Mouse (Mus musculus): ENCODE measurements around the gene Id2. TPM values are rescaled to one million over a fixed set of nuclear protein-coding genes. Genes with fewer than 3 reads are reported as not detected.

Id2 gene
- total RNA-seq, 2 experiments from 2014 or later, result 91.6 to 124 TPM

DNA sequence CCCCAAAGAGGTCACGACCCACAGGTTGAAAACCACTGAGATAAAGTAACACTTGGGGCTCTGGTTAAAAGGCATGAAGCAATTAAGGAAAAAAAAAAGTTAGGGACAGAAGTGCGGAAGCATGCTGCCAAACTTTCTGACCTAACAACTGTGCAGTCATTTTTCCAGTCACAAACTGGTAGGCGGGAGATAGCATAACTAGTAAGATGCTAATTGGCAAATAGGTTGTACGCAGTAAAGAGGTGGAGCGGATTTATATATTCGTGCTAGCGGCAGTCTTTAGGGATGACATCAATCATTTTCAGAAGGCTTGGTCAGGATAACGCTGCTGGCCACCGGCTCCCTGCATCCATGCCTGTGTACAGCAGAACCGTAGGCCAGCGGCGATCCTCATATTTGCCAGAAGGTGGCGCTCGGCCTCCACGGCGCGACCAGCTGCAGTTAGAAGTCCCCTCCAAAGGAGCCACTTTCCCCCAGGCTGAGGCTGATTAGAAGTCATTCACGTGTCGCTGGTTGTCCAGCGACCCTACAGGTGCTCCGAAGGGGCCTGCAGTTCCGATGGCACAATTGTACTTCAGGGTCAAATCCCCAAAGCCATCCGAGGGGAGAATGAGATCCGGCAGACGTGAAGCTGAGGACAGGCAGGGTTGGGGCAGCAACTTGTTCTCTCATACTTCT lies 4.8 kb downstream of the Id2 start:
- peak; percentile 89 to 93 for DNase-seq (ENCODE audit: extremely low spot score in 1 of 2, low spot score in 1 of 2)

DNA sequence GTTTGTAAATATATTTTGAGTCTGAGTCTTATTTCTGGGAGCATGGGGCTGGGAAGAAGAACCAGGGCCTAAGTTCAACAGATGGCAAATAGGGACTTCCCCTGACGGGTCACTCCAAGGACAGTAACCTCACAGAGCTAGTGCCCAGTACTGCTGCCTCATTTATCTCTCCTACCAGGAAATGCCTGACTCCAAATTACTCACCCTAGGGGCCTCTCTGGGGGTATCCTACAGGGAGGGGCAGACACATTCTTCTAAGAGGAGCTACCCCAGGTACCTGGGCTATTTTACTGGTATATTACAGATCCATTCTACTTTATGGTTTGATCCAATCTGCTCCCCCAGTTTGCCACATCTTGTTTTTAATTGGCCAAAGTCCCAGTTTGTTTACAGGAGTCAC lies 7.5 kb downstream of the Id2 start:
- no peak for DNase-seq (ENCODE audit: extremely low spot score in 1 of 2, low spot score in 1 of 2)

DNA sequence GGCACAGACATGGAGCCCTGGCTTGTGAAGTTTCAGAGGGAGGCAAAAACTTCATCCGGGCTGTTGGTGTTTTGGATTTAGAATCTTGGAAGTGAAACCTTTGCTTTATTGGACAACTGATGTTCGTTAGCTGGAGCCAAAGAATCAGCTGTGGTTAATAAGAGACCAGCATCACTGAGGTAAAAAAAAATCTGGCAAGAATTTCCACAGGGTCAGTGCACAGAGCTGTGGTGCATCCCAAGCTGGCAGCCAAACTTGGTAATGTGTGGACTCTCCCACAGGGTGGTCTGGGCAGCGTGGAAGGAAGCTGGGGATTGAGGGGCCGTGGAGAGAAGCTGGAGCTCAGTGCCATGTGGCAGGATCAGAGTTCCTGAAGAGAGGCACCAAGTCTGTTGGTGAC lies 10.0 kb downstream of the Id2 start:
- no peak for DNase-seq (ENCODE audit: extremely low spot score in 1 of 2, low spot score in 1 of 2)

DNA sequence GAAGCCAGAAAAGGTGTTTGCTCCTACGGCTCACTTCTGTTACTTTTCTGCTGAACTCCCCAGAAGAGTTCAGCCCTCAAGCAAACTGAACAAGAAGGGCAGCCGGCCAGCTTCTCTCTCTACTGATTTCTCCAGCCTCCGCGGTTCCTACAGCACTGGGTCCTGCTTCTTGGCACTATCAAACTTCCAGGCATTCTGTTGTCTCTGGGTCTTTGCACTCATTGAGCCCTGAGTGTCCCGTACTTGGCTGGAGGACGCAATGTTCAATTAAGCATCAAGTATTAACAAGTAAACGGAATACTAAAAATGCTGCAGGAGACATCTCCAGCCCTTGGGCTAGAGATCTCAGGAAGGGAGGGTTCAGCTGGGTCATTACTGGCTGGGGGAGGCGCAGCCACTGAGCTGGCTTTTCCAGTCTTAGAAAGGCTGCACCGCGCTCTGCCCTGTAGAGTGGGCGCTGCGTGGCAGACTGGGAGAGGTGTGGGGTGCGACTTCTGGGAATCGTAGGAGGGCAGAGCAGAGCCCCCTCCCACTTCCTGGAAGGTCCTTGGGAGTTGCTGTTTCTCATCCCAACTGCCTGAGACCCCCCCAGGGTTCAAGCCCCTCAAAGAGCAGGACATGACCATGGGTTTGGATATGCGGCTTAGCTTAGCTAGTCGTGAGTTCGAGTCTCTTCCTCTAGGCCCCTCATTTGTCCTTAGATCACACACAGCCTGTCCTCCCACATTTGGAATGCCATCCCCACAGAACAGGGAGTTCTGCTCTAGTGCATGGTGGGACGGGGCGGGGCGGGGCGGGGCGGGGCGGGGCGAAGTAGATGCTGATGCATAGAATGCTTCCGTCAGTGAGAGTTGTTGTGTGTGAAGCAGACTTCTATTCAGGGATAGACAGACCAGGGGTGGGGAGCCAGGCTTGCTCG lies 13.4 kb downstream of the Id2 start:
- DNase-seq (ENCODE audit: extremely low spot score in 1 of 2, low spot score in 1 of 2), result no peak

DNA sequence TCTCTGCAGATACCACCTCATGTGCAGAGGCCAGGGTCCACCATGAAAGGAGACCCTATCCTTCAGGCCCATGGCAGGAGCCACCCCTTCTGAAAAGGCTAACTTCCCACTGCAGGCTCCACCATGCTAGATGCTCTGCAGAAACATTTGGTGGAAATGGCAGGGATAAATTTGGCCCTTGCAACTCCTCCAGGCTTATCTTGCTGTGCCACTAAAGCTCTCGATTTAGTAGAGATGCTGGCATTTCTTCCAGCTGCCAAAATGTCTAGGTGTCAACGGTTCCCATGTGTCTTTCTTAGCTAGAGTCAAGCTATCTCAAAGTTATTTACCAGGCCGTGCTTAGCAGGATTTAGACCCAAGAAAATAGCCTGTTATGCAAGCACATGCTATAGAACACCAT lies 22.6 kb downstream of the Id2 start:
- no peak for DNase-seq (ENCODE audit: extremely low spot score in 1 of 2, low spot score in 1 of 2)

DNA sequence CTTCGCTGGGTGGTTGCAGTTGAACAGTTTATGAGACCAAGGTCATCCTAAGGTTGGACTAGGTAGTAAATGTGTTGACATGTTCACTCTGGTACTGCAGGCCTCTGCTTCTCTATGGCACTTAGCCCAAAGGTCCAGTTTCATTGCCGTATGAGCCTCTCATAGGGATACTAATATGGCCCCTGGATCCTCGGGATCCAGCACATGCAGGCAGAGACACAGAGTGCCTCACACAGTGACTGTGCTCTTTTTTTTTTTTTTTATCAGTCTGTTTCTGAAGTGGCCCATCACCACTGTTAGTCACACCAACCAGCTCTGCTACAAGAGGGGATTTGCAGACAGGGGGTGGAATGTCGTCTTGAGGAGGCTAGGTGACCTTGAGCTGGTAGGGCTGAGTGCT lies 23.6 kb downstream of the Id2 start:
- DNase-seq (ENCODE audit: extremely low spot score in 1 of 2, low spot score in 1 of 2), result no peak

DNA sequence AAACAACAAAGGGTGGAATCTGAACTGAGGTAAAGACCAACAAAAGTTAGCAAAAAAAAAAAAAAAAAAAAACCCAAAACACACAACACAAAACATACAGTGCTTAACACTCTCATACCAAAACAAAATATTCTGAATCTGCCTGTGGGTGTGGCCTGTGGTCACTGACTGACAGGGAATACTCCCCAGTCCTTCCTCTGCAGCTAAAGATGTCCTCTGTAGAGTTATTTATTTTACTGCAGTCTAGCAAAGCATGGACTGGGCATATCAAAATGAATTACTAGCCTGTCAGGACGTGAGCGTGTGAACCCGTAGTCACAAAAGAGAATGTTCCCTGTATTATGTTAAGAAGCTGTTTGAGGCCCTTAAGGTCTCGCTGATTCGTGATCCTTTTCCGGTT lies 34.7 kb downstream of the Id2 start:
- DNase-seq (ENCODE audit: extremely low spot score in 1 of 2, low spot score in 1 of 2), result no peak

DNA sequence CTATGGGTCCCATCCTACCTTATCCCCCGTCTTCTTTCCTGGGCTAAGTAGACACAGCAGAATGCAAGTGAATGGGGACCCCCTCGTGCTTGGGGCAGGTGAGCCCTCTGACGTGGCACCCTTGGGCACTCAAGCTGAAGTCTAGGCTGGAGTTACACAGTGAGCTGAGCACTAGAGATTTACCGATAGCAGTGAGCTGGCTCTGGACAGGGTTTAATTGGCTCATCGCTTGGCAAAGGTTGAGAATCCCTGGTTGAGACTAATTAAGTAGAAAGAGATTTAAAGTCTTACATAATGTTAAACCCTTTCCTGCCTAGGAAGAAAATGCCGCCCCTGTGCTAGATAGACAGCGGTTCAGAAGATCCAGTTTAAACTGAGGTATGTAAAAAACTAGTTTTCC lies 36.0 kb downstream of the Id2 start:
- no peak for DNase-seq (ENCODE audit: extremely low spot score in 1 of 2, low spot score in 1 of 2)

DNA sequence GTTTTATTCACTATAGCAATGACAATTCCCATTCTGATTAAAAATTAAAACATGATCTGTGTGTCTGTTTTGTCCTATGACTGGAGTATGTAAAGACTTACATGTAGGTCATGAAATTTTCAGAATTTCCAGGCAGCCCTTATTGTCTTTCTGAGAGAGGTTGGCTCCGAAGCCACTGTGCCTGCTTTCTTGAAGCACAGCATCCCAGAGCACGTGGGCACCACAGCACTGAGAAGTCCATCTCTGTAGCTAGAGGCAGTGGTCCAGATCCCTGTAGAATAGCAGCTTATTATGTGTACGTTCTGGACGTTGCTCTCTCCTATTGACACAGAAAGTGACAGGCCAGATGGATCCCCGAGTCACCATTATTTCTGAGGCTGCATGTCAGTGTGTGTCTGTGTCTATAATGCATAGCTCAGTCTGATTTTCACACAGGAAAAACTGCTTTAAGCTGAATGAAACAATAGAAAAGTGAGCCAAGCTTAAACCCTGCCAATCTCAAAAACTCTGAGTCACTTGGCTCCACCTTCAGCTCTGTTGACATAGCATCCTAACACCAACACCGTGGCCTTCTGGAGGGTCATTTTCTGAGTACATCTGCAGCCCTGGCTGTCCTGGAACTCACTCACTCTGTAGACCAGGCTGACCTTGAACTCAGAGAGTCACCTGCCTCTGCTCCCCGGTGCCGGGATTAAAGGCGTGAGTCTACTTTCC lies 37.3 kb downstream of the Id2 start:
- DNase-seq (ENCODE audit: extremely low spot score in 1 of 2, low spot score in 1 of 2), result peak in 1 of 2 experiments; percentile 21

DNA sequence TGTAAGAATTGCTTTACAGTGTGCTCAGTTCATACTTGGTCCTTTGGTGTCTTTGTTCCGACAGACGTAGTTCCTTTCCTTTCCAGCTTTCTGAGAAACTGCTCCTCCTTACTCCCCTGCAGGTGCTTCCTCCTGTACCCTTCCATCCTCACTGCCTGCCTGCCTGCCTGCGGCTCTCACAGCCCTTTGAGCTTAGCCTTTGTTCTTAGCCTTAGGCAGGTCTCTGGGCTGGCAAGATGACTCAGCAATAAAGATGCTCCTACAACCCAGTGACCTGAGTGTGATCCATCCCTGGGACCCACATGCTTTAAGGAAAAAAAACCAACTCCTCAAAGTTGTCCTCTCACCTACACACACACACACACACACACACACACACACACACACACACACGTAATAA lies 42.0 kb downstream of the Id2 start:
- no peak for DNase-seq (ENCODE audit: extremely low spot score in 1 of 2, low spot score in 1 of 2)

DNA sequence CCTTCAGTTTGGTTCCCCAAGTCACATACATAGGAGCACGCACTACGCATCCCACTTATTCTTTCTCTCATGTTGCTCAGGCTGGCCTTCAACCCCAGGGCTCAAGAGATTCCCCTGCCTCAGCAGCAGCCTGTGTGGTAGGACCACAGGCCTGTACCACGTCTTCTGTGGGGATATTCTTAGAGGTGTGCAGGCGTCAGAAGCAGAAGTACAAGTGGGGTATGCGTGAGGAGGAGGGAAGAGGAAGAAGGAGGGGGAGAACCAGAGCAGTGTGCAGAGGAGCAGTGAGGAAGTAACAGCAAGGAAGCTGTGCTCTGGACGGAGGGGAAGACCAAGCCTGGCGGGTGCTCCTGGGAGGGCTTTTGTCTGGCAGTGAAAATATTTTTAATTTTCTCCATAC lies 42.4 kb downstream of the Id2 start:
- DNase-seq (ENCODE audit: extremely low spot score in 1 of 2, low spot score in 1 of 2), result no peak

DNA sequence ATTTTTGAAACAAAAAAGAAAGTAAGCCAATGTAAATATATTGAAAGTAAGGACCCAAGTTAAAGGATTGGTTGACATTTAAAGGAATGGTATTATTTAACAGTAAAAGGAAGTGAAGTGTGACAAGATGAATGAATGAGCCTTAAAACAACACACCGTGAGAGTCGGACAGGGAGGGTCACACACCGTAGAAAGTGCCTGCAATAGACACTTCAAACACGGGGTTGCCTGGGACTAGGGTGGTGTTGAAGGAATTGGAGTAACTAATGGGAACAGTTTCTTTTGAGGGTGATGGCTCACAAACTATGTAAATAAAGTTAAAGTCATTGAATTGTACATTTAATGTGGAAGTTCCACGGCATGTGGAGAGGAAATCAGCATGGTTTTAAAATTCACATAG lies 47.7 kb downstream of the Id2 start:
- DNase-seq (ENCODE audit: extremely low spot score in 1 of 2, low spot score in 1 of 2), result no peak

DNA sequence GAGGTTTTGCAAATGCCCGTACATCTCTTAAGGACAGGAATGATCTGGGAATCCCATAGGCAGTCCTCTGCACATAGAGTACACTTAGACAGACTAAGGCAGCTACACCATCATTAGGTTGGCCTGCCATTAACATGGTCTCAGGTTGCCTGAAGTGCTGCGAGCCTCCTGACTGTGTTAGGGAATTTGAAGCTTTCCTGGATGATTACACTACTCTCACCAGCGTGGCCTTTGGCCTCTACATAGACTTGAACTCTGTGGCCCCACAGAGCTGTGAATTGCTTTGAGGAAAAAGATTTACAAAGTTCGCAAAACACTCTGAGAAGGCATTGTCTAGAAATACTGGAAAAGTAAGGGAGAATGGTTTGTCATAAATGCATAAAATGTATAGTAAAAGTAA lies 52.4 kb downstream of the Id2 start:
- no peak for DNase-seq (ENCODE audit: extremely low spot score in 1 of 2, low spot score in 1 of 2)

DNA sequence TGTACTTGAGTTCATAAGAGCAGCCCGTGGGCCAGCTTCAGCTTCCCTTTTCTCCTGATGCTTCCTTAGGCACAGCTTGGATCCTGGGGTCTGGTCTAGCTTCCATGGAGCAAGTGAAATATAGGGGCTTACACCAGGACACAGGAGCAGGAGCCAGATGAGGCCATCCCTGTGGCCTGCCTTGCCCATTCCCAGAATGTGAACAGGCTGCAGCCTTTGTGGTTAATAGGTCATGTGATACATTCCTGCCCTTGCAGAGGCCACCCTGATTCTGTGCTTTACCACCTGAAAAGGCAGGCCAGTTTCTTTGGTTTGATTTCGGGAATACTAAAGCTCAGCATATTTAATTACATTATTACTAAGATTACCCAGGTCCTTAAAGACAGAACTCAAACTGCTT lies 52.9 kb downstream of the Id2 start:
- no peak for DNase-seq (ENCODE audit: extremely low spot score in 1 of 2, low spot score in 1 of 2)

Other genes starting within 250 kb of the Id2 start
- 100 to 1,000 TPM; 305 to 349 TPM for gene Kidins220, start 122.2 kb downstream of the Id2 start, total RNA-seq (2021)

Measured in layer of hippocampus, postnatal 25 days (tissue).